Mouse (Mus musculus) inflammation-experienced regulatory T-cells, adult 6 months (primary cell): ENCODE results near the gene Cpn2. TPM values are rescaled to one million over a fixed set of nuclear protein-coding genes. Genes with fewer than 3 reads are reported as not detected.

Source experiments
- ATAC-seq: one replicate; pipeline ENCODE4 v1.8.0; 2017
- polyA plus RNA-seq, 3 experiments: library from polyadenylated mRNA; unstranded; fragments of 100-300 nt; shearing (Covaris generic); gene quantifications; one replicate each; pipeline ENCODE4 v1.2.1; 2017

Gene Cpn2
- polyA plus RNA-seq, result not detected

- no peak for ATAC-seq
Measured at GRCm38 (mm10) chr16:30267359-30267758, at the start of gene Cpn2. Gene Cpn2 (minus strand): TSS chr16:30267499.

- peak; percentile 45 for ATAC-seq
Measured at GRCm38 (mm10) chr16:30314236-30314635, 46.9 kb upstream of the Cpn2 start.

DNA sequence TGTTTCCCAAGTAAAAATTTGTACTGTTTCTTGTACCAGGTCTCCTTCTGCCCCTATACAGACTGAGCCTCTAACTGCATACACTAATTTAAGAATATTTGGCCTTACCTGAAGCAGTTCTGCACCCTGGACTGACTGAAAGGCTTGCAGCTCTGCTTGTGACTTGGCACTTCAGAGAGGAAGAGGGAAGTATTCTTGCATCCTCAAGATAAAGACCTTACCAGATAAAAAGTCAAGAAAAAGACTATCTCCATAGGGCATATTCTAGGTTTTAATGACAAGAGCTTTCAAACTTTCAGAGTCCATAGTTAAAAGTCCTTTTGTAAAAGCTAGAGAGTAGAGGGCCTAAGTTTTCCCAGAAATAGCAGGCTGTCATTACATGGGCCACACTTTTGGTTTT, 43.3 kb upstream of the Cpn2 start, which contains the start of gene Gp5:
Gene Gp5, minus strand, starts transcription at position 133 of the 400 bp plus-strand sequence.
- ATAC-seq, result no peak

- ATAC-seq, result no peak
Measured at GRCm38 (mm10) chr16:30310171-30310515, 42.8 kb upstream of the Cpn2 start.

- peak; percentile 34 for ATAC-seq
Measured at GRCm38 (mm10) chr16:30309395-30310170, 42.3 kb upstream of the Cpn2 start.

- ATAC-seq, result peak; percentile 64
Measured at GRCm38 (mm10) chr16:30308616-30309394, 41.5 kb upstream of the Cpn2 start.

- no peak for ATAC-seq
Measured at GRCm38 (mm10) chr16:30307961-30308615, 40.8 kb upstream of the Cpn2 start.

DNA sequence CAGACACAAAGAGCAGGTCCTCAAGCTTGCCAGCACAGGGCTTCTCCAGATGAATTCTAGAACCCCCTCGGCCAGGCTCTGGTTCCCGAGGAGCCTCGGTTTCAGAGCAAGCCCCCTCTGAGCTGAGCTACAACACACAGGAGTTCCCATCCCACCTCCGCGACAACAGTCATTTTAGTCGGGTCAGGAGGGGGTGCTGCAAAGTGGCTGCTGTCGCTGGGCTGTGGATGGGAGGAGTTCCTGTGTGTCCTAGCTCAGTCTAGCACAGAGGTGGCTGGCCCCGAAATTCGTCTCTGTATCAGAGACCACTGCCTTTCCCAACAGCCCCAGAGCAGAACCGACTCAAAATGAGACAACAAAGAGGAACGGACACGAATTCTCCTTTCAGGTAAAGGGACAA, 40.0 kb upstream of the Cpn2 start:
- ATAC-seq, result no peak

- no peak for ATAC-seq
Measured at GRCm38 (mm10) chr16:30306102-30306501, 38.8 kb upstream of the Cpn2 start.

- ATAC-seq, result no peak
Measured at GRCm38 (mm10) chr16:30304236-30304635, 36.9 kb upstream of the Cpn2 start.

- ATAC-seq, result no peak
Measured at GRCm38 (mm10) chr16:30303411-30303810, 36.1 kb upstream of the Cpn2 start.

GRCm38 (mm10) chr16:30302686-30303085, 35.4 kb upstream of the Cpn2 start:
- no peak for ATAC-seq

DNA sequence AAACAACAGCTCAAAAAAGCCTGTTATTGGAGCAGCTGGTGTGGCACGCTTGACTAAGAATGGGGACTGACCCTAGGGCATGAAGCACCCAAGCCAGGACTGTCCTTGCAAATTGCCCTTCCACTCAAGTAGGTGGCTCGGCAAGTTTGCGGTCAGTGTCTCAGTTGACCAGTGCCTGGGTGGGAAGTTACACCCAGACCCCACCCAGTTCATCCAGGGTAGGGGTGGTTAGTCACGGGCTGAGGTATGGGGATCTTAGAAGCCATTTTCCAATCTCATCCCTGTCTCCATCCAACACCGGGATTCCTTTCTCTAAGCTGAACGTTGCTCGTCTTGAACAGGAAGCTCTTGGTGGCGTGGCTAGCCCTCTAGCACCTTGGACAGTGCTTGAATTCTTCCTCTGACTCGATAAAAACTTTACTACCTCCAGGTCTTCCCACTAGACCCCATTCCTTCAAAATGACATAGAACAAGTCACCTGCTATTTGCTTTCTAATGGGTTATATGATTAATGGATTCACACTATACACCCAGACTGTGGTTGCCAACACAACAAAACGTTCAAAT, 32.5 kb upstream of the Cpn2 start:
- ATAC-seq, result no peak

DNA sequence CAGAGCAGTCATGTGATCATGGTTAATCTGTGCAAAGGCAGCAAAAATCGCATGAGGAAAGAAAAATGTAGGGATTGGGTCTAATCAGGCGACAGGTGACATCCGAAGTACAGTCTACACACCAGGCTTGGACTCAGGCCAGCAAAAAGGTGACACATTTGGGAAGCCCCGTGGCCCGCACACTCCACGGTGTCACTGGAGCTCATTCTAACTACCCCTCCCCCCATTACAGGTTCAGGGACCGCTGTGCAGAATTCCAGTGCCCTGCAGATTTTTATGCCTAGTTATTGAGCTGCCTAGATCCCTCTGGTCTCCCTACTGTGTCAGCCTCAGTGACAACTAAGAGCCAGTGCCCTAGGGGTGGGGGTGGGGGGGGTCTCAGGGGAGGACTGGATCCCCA, 30.2 kb upstream of the Cpn2 start:
- ATAC-seq, result no peak

- no peak for ATAC-seq
Measured at GRCm38 (mm10) chr16:30296601-30297275, 29.4 kb upstream of the Cpn2 start.

GRCm38 (mm10) chr16:30295106-30295505, 27.8 kb upstream of the Cpn2 start:
- no peak for ATAC-seq

DNA sequence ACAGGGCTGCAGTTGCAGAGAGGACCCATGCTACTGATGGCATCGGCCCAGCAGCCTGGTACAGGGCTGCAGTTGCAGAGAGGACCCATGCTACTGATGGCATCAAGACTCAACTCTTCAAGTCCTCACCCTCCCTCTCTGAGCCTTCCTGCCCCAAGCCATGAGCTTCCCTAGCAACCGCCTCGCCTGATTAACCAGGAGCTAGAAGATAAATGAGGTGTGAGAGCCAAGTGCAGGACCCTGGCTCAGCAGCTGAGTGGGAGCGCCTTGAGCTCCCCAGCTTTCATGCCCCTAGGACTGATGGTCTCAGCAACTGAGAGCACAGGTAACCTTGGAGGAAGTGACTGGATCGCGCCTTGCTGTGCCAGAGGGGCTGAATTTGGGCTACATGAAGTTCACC, 23.1 kb upstream of the Cpn2 start:
- ATAC-seq, result no peak

DNA sequence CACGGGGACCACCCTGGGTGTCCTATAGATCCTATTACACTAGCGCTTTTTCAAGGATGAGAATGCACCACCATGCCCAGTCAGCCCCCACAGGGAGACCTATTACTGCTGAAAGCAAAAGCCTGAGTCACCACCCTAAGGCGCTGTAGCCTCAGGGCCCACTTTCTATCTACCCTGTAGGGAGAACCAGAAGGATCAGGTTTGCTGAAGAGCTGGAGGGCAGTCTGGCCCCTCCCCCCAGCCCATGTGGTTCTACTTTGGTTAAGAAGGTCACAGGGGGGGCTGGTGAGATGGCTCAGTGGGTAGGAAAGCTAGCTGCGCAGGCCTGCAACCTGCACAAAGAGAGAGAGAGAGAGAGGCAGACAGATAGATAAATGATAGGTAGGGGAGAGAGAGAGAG, 18.4 kb upstream of the Cpn2 start:
- ATAC-seq, result no peak

- ATAC-seq, result peak; percentile 56
Measured at GRCm38 (mm10) chr16:30283743-30284337, 16.5 kb upstream of the Cpn2 start.

DNA sequence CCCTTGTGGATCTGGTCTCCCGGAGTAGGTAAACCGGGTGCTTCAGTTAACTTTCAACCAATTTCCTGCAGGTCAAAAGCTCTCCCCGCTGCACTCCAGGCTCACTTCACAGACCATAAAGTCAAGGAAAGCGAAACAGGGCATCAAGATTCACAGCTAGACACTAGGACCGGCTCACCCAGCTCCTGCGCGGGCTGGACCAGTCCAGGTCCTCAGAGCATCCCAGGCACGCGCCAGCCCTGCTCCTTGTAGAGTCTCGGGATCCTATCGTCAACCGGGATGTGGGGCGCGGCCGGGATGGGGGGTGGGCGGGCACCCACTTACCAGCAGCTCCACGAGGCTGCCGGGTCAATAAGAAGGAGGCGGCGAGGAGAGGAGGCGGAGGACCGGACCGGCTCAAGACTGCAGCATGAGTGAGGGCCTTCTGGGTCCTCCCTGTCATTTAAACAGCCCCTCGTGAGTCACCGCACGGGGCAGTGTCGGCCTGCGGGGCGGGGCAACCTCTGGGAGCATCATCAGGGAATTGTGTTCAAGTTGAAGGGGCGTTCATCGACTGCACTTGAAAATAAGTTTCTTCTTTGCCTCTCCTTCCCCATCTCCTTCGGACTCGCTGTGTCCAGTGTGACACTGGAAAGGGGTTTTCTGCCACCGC, 15.7 kb upstream of the Cpn2 start, which contains the start of gene Lrrc15:
Gene Lrrc15, minus strand, starts transcription at position 413 of the 652 bp plus-strand sequence.
- ATAC-seq, result no peak

DNA sequence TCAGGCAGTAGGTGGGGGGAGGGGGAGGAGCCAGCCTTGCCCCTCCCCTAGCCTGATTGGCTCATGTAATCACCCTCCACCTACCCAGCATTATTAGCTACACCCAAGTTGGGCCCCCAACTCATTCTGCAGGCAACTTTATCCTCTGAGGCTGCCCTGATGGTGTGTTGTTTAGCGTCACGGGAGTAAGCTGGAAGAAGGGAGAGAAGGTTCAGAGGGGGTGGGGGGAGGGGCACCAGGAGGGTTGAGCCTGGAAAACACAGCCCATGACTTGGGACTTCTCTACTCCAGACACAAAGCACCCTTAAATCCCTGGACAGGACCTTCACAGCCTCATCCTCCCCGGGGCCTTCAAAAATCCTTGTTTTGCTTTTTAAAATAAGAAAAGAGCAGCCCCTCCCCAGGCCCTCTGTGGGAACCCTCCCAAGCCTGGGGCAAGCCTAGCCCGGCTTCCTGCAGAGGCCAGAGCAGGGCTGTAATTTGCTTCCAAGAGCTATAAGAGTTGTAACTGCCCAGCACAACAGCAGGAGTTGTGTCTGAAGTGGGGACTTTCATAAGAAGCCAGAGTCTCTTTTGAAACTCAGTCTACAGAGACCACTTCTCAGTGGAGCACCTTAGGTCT, 13.5 kb upstream of the Cpn2 start:
- no peak for ATAC-seq
